Mouse (Mus musculus) intestine, embryonic 16.5 days (tissue): Measurements from ENCODE around the gene Marveld3. TPM values are rescaled to one million over a fixed set of nuclear protein-coding genes. Genes with fewer than 3 reads are reported as not detected.
A peak's percentile ranks its signal among the peaks of the same experiment; 100 is the strongest.

Experiments
- ATAC-seq: fragments of 200-750 bp; cut with Nextera tagmentation; 2 replicates; pipeline ENCODE4 v1.8.0; 2017; ENCODE audit warnings: moderate TSS enrichment, moderate library complexity
- H3K27ac ChIP-seq: fragments of 300-500 bp; sonication (generic); 2 replicates; pipeline ENCODE4 v1.5.1; 2014; ENCODE audit warnings: mild to moderate bottlenecking, low read length
- H3K27me3 ChIP-seq: fragments of 300-500 bp; sonication (generic); replicated peaks from 2 replicates; pipeline ENCODE4 v1.6.1; 2014; ENCODE audit warnings: low read length, control low read depth, mixed read lengths; ENCODE audit not compliant: control insufficient read depth, insufficient read depth
- H3K36me3 ChIP-seq: fragments of 300-500 bp; sonication (generic); 2 replicates; pipeline ENCODE4 v1.6.1; 2014; ENCODE audit warnings: low read length, control low read depth; ENCODE audit not compliant: control insufficient read depth, insufficient read depth
- H3K4me1 ChIP-seq: fragments of 300-500 bp; sonication (generic); 2 replicates; pipeline ENCODE4 v1.6.1; 2014; ENCODE audit warnings: low read length, control low read depth, mixed read lengths; ENCODE audit not compliant: control insufficient read depth, insufficient read depth
- H3K4me2 ChIP-seq: fragments of 300-500 bp; sonication (generic); 2 replicates; pipeline ENCODE4 v1.6.1; 2014; ENCODE audit warnings: low read depth, low read length, control low read depth
- H3K4me3 ChIP-seq: fragments of 300-500 bp; sonication (generic); 2 replicates; pipeline ENCODE4 v1.5.1; 2014; ENCODE audit warnings: mild to moderate bottlenecking, low read length
- H3K9ac ChIP-seq: fragments of 300-500 bp; sonication (generic); 2 replicates; pipeline ENCODE4 v1.6.1; 2014; ENCODE audit warnings: low read depth, low read length
- H3K9me3 ChIP-seq: fragments of 300-500 bp; sonication (generic); 2 replicates; pipeline ENCODE4 v1.6.1; 2016; ENCODE audit warnings: low read length, control low read depth; ENCODE audit not compliant: control insufficient read depth
- WGBS: fragments of 180-500 bp; shearing (Covaris S2); extraction: QIAGEN DNeasy Blood & Tissue Kit; methylation state at CpG from one replicate; pipeline ENCODE4 v1.1.7; 2014; 5-methylcytosine and 5-hydroxymethylcytosine counted together
- polyA plus RNA-seq: library from polyadenylated mRNA; unstranded; fragments of >200 nt; fragmentation: Nextera tagmentation; extraction: Ambion mirVana; gene quantifications from 2 replicates; pipeline ENCODE4 v1.2.1, GENCODE M21; 2015

Marveld3 gene
- polyA plus RNA-seq, 1 experiment from 2014 or later: 12.0 TPM

DNA sequence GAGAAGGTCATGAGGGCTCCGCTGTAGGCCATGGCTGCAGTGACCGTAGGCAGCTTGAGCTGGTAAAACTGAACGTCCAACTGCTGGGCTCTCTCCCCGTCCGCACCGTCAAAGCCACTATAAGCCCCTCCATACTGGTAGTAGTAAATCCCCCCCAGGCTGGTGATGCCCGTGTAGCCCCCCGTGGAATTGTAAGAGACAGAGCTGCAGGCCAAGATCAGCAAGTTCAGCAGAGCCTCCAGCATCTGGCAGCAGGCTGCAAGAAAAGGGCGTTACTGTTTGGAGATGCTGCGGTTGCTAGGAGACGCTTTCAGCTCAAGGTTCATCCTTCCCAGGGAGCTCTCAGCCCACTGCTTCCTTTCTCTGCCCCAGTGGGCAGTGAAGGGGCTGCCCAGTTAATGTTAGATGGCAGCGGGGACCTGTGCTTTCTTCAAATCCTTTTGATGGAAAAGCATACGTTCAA lies 7.5 kb downstream of the Marveld3 start:
- Histone ChIP-seq H3K4me1 (peaks cover 11% of the 10 kb centered on the region; the same call in 1 of the 2 replicates), H3K9ac (no peak overlapping the region), H3K27ac (no peak overlapping the region), H3K9me3 (no peaks in the 10 kb centered on the region), H3K36me3 (no peaks in the 10 kb centered on the region), H3K27me3 (no peaks in the 10 kb centered on the region), H3K4me3 (no peak overlapping the region), H3K4me2 (no peak overlapping the region)
- no peak for ATAC-seq
- 59% methylated on average over 13 of the region's 13 CpGs for WGBS

DNA sequence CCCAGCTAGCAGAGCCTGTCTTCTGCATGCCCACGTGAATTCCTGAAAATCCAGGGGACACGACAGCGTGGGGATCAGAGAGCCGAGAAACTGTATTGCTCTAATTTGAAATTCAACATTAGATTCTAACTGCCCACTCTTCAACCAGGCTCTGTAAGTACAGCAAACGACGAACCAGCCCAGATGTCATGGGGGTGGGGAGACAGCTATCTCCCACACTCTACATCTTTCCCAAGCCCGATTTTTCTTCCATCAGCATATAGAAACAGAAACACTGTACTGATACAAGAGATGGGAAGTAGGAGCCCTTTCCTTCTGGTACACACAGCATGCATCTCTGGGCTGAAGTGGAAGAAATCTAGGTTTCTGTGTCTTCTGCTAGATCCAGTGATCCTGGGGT lies 9.8 kb downstream of the Marveld3 start:
- 68% methylated on average over 7 of the region's 7 CpGs for WGBS
- no peak for ATAC-seq
- no peak overlapping the region for H3K27ac ChIP-seq
- no peaks in the 10 kb centered on the region for H3K9me3 ChIP-seq
- H3K4me2 ChIP-seq: no peak overlapping the region
- H3K9ac ChIP-seq: no peak overlapping the region
- H3K4me3 ChIP-seq: no peak overlapping the region
- no peaks in the 10 kb centered on the region for H3K36me3 ChIP-seq
- H3K4me1 ChIP-seq: peaks cover 13% of the 10 kb centered on the region
- peaks cover 10% of the 10 kb centered on the region; the same call in 1 of the 2 replicates for H3K27me3 ChIP-seq

DNA sequence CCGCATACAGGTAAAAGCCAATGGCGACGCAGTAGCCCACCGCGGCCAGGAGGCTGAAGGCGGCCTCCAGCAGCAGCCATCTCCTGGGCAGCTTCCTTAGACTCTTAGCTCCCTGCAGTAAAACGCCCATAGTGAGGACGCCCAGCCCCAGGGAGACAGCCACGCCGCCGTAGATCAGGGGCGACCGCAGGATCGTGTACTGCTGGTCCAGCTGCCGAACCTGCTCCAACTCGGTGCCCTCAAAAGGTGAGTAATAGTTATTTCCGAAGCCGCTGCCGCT lies 13.8 kb downstream of the Marveld3 start:
- H3K9me3 ChIP-seq: no peaks in the 10 kb centered on the region
- peaks cover 26% of the 10 kb centered on the region for H3K4me1 ChIP-seq
- H3K4me3 ChIP-seq: peak overlapping the region; percentile 21
- peak overlapping the region; percentile 50 for H3K4me2 ChIP-seq
- H3K36me3 ChIP-seq: 0 out of 2 replicates have a peak, but pooled peaks cover 2% of the 10 kb centered on the region
- no peak for ATAC-seq
- 5% methylated on average over 19 of the region's 19 CpGs for WGBS
- peak overlapping the region; percentile 40 for H3K9ac ChIP-seq
- peaks cover 10% of the 10 kb centered on the region; the same call in 1 of the 2 replicates for H3K27me3 ChIP-seq
- H3K27ac ChIP-seq: no peak overlapping the region

DNA sequence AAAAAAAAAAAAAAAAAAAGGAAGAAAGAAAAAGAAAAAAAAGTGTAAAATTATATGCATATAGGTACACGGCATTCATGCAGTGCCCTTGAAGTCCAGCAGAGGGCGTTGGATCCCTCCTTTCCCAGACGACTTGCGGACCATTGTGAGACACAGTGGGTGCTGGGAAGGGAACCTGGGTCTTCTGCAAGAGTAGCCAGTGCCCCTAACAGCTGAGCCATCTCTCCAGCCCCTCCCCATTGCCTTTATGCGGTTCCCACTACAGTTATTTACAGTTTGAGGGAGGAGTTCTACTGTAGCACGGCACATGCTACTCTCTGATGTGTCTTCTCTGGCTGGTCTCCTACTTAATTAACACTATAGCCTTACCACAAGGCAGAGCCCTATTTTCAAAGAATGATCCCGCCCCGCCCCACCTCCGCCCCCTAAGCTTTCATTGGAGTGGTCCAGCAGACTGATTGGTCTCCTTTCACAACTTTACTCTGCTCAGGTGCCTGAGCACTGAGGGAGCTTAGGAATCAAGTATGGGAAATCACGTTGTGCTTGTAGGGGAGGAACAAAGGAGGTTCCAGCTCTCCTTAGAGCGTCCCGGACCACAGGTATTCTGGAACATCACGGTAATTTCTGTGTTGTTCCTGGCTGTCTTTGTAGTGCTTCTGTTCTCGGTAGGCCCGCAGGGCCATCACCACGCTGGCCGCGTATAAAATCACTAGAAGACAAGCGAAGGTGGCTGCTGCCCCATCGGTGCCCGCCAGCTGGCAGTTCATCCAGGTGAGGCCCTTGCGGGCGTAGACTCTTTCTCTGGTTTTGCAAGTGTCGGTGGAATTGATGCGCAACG lies 14.3 kb downstream of the Marveld3 start:
- peaks cover 26% of the 10 kb centered on the region for H3K4me1 ChIP-seq
- peak overlapping the region; percentile 50 for H3K4me2 ChIP-seq
- peak overlapping the region; percentile 40 for H3K9ac ChIP-seq
- no peak overlapping the region for H3K27ac ChIP-seq
- no peak; the same call in 1 of the 2 replicates for ATAC-seq
- H3K27me3 ChIP-seq: peaks cover 10% of the 10 kb centered on the region; the same call in 1 of the 2 replicates
- peak overlapping the region; percentile 21 for H3K4me3 ChIP-seq
- no peaks in the 10 kb centered on the region for H3K9me3 ChIP-seq
- WGBS: 6% methylated on average over 26 of the region's 26 CpGs
- 0 out of 2 replicates have a peak, but pooled peaks cover 2% of the 10 kb centered on the region for H3K36me3 ChIP-seq

DNA sequence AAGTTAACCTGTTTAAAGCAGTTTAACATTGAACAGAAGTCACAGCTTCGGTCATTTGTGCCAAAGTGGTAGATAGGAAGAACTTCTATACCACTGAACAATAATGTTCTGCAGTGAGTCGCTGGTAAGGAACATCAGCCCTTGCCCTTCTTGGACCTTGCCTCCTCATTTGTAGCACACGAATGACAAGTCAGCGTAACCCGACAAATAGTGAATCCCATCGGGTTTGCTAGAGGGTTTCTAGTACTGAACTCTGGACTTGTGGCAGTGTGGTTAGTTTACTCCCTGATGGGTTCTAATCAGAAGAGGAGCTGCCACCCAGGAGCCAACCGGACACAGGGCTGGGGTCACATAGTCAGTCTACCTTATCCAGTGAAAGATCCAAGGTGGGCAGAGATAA lies 15.7 kb downstream of the Marveld3 start:
- peaks cover 26% of the 10 kb centered on the region for H3K4me1 ChIP-seq
- no peak overlapping the region for H3K4me3 ChIP-seq
- peaks cover 10% of the 10 kb centered on the region; the same call in 1 of the 2 replicates for H3K27me3 ChIP-seq
- WGBS: 84% methylated on average over 7 of the region's 7 CpGs
- 0 out of 2 replicates have a peak, but pooled peaks cover 2% of the 10 kb centered on the region for H3K36me3 ChIP-seq
- no peak overlapping the region for H3K9ac ChIP-seq
- H3K9me3 ChIP-seq: no peaks in the 10 kb centered on the region
- no peak overlapping the region for H3K27ac ChIP-seq
- no peak for ATAC-seq
- no peak overlapping the region for H3K4me2 ChIP-seq

DNA sequence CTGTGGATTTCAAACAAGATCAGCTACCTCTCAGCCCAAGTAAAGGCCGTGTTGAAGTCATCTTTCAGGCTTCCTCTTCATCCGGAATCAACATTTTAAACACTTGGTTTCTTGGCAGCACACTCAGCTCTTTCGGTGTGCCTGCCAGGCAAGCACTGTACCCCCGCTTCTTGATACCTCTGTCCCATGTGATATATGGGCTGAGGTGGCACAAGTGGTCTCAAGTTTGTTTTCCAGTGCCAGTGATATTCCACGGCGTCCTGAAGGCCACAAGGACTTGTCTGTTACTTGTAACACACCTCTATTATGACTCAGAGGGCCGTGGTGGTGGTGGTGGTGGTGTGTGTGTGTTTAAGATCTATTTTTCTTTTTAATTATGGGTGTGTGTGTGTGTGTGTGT lies 16.3 kb downstream of the Marveld3 start:
- H3K4me1 ChIP-seq: peaks cover 26% of the 10 kb centered on the region
- peak overlapping the region; percentile 15; the same call in 1 of the 2 replicates for H3K27ac ChIP-seq
- peak; percentile 9; the same call in 1 of the 2 replicates for ATAC-seq

DNA sequence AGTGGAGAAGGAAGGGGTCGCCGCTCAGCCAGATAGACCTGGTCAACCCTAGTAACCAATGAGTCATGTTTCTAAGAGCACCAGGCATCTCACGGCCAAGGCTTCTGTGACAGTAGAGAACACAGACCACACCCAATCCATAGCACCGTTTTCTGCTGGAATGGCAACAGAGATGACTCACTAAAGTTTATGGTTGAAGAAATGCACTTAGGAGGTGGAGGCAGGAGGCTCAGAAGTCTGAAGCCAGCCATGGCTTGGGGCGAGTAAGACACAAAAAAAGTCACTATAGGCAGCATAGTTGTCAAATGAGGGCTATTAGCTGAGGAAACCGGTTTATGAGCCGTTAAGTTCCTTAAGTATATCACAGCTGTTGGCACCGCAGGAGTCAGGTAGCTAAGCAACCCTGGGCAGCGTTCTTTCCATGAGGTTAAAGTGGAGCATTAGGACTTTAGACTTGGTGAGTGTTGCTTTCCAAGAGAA lies 16.8 kb downstream of the Marveld3 start:
- Histone ChIP-seq H3K4me2 (no peak overlapping the region), H3K9me3 (no peaks in the 10 kb centered on the region), H3K9ac (no peak overlapping the region), H3K36me3 (0 out of 2 replicates have a peak, but pooled peaks cover 2% of the 10 kb centered on the region), H3K27ac (0 out of 2 replicates have a peak overlapping the region, but pooled peaks have one; percentile 33), H3K4me1 (peaks cover 26% of the 10 kb centered on the region), H3K4me3 (no peak overlapping the region), H3K27me3 (peaks cover 10% of the 10 kb centered on the region; the same call in 1 of the 2 replicates)
- 39% methylated on average over 9 of the region's 9 CpGs for WGBS
- peak; percentile 68 for ATAC-seq

More for the DNA sequence above, 16.3 kb downstream of the Marveld3 start:
- Histone ChIP-seq H3K4me3 (no peak overlapping the region), H3K9ac (no peak overlapping the region), H3K9me3 (no peaks in the 10 kb centered on the region), H3K36me3 (0 out of 2 replicates have a peak, but pooled peaks cover 2% of the 10 kb centered on the region), H3K27me3 (peaks cover 10% of the 10 kb centered on the region; the same call in 1 of the 2 replicates), H3K4me2 (no peak overlapping the region)
- WGBS: 79% methylated on average over 7 of the region's 7 CpGs

DNA sequence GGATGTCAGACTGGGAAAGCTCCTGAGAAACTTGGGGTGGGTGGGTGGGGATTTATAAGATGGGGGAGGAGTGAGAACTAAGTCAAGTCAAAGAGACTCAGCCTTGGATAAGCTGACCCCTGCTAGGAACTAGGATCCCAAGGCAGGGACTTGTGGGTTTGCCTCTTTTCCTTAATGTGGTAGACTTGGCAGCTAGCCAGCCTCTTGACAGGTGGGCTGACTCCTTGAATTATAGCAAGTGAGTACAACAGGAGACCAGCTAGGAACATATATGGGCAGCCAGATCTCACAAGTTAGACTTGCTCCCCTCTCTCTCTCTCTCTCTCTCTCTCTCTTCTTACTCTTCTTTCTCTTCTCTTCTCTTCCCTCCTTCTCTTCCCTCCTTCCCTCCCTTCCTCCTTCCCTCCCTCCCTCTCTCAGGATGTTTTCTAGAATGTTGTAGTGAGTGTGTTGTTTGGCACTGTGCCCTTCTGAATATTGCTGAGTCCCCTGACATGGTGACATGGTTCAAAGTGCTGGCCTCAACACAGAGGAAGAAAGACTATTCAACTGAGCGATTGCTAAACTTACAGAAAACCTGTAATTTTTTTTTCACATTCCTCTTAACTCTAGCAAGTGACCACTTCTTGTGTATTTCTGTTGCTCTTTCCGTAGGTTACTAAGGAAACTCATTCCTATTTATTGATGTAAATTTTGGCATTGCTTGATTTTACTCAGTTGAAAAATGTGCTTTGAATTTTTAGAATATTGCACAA lies 20.2 kb downstream of the Marveld3 start:
- ATAC-seq: no peak
- no peak overlapping the region for H3K4me3 ChIP-seq
- H3K4me2 ChIP-seq: no peak overlapping the region
- H3K36me3 ChIP-seq: peaks cover 6% of the 10 kb centered on the region
- WGBS: 71% methylated on average over 2 of the region's 2 CpGs
- H3K9ac ChIP-seq: no peak overlapping the region
- H3K27ac ChIP-seq: no peak overlapping the region
- no peaks in the 10 kb centered on the region for H3K27me3 ChIP-seq
- H3K4me1 ChIP-seq: peaks cover 16% of the 10 kb centered on the region
- H3K9me3 ChIP-seq: no peaks in the 10 kb centered on the region
